Mouse (Mus musculus) kidney, adult 2 months (tissue): ENCODE measurements at regions not wholly inside any gene's neighbourhood (a gene's known extent, or its start where the extent isn't known, plus 50 kb on each side); places are given as distances from the start of the nearest gene placed in this dataset.

ENCODE experiments used
- DNase-seq: peaks from one replicate; pipeline ENCODE4 v3.0.0; 2021
- H3K27ac ChIP-seq: fragments of 200-500 bp; 2 replicates; pipeline ENCODE4 v1.5.1; 2012; ENCODE audit warnings: low read depth, low read length, control low read depth, inconsistent platforms; ENCODE audit not compliant: insufficient read depth
- H3K27me3 ChIP-seq: fragments of 200-500 bp; replicated peaks from 2 replicates; pipeline ENCODE4 v1.6.1; 2012; ENCODE audit warnings: mild to moderate bottlenecking, moderate library complexity, low read length, inconsistent platforms; ENCODE audit not compliant: control insufficient read depth, insufficient read depth
- H3K36me3 ChIP-seq: fragments of 200-500 bp; 2 replicates; pipeline ENCODE4 v1.6.1; 2012; ENCODE audit warnings: mild to moderate bottlenecking, moderate library complexity, low read length, inconsistent platforms; ENCODE audit not compliant: control insufficient read depth, insufficient read depth
- H3K4me1 ChIP-seq: fragments of 200-500 bp; 2 replicates; pipeline ENCODE4 v1.6.1; 2011; ENCODE audit warnings: low read length; ENCODE audit not compliant: control insufficient read depth, insufficient read depth
- H3K4me3 ChIP-seq: fragments of 200-500 bp; 2 replicates; pipeline ENCODE4 v1.5.1; 2011; ENCODE audit warnings: mild to moderate bottlenecking, low read depth, low read length, control low read depth; ENCODE audit not compliant: insufficient read depth
- CTCF ChIP-seq: fragments of 200-500 bp; conservative IDR thresholded peaks from 2 replicates; pipeline ENCODE4 v1.5.1; 2011; ENCODE audit warnings: low read depth, mild to moderate bottlenecking, control low read depth, low read length, moderate library complexity, mixed read lengths; ENCODE audit not compliant: insufficient read depth, insufficient read length
- POLR2A ChIP-seq: fragments of 200-500 bp; IDR thresholded peaks from one replicate; pipeline ENCODE4 v1.6.1; 2011; ENCODE audit warnings: low read depth, low read length, control low read depth
- WGBS: fragments of 180-500 bp; shearing (Covaris S2); methylation state at CpG from one replicate; pipeline ENCODE4 v1.1.7; 2018; 5-methylcytosine and 5-hydroxymethylcytosine counted together

GRCm38 (mm10) chr2:137694020-137694419, 562.3 kb upstream of the Btbd3 start:
- TF ChIP-seq POLR2A (no peak), CTCF (no peak)
- Histone ChIP-seq H3K27me3 (no peaks in the 10 kb centered on the region), H3K36me3 (no peaks in the 10 kb centered on the region), H3K27ac (no peak overlapping the region), H3K4me1 (no peaks in the 10 kb centered on the region), H3K4me3 (no peak overlapping the region)
- no peak for DNase-seq
- 77% methylated on average over 3 of the region's 3 CpGs for WGBS

GRCm38 (mm10) chr2:137687208-137687607, 569.2 kb upstream of the Btbd3 start:
- Histone ChIP-seq H3K27me3 (no peaks in the 10 kb centered on the region), H3K27ac (no peak overlapping the region), H3K4me1 (no peaks in the 10 kb centered on the region), H3K36me3 (no peaks in the 10 kb centered on the region), H3K4me3 (no peak overlapping the region)
- 73% methylated on average over 11 of the region's 11 CpGs for WGBS
- no peak for TF ChIP-seq POLR2A
- no peak for TF ChIP-seq CTCF
- no peak for DNase-seq

- no peak for DNase-seq
- Histone ChIP-seq H3K27ac (no peak overlapping the region), H3K36me3 (no peaks in the 10 kb centered on the region), H3K4me3 (no peak overlapping the region), H3K27me3 (no peaks in the 10 kb centered on the region), H3K4me1 (no peaks in the 10 kb centered on the region)
- WGBS: 69% methylated on average over 4 of the region's 4 CpGs
- no peak for TF ChIP-seq POLR2A
- no peak for TF ChIP-seq CTCF
Measured at GRCm38 (mm10) chr2:137686735-137687134, 569.6 kb upstream of the Btbd3 start.

DNA sequence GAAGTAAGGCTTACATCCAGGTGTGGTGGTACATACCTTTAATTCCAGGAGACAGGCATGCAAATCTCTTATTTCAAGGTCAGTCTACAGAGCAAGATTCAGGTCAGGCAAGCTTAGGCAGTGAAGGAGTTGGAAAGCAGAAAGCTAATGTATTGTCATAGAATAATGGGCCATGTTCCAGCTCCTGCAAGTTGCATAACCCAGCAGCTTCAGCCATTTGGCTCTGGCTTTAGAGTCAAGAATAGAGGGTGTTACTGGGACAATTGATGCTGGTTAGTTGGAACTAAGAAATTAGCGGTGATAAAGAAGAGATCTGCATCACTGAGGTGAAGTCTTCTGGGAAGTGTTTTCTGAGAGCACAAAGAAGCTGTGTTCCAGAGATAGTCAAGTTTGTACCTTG, 565.3 kb upstream of the Jag1 start:
- Histone ChIP-seq H3K27ac (no peak overlapping the region), H3K4me3 (no peak overlapping the region), H3K4me1 (no peaks in the 10 kb centered on the region), H3K36me3 (no peaks in the 10 kb centered on the region), H3K27me3 (no peaks in the 10 kb centered on the region)
- 98% methylated on average over 1 of the region's 1 CpGs for WGBS
- no peak for DNase-seq
- no peak for TF ChIP-seq POLR2A
- TF ChIP-seq CTCF: no peak

- Histone ChIP-seq H3K27ac (peak overlapping the region; percentile 31; the same call in 1 of the 2 replicates), H3K36me3 (no peaks in the 10 kb centered on the region), H3K4me3 (no peak overlapping the region), H3K4me1 (no peaks in the 10 kb centered on the region), H3K27me3 (no peaks in the 10 kb centered on the region)
- TF ChIP-seq POLR2A (no peak), CTCF (no peak)
- 36% methylated on average over 2 of the region's 2 CpGs for WGBS
- peak; percentile 37 for DNase-seq
Measured at GRCm38 (mm10) chr2:137663171-137663570, 546.7 kb upstream of the Jag1 start.

GRCm38 (mm10) chr2:137662216-137662615, 545.8 kb upstream of the Jag1 start:
- no peak for TF ChIP-seq CTCF
- no peak for TF ChIP-seq POLR2A
- Histone ChIP-seq H3K4me3 (no peak overlapping the region), H3K36me3 (no peaks in the 10 kb centered on the region), H3K27ac (no peak overlapping the region), H3K27me3 (no peaks in the 10 kb centered on the region; the same call in 1 of the 2 replicates), H3K4me1 (no peaks in the 10 kb centered on the region)
- 78% methylated on average over 2 of the region's 2 CpGs for WGBS
- no peak for DNase-seq

DNA sequence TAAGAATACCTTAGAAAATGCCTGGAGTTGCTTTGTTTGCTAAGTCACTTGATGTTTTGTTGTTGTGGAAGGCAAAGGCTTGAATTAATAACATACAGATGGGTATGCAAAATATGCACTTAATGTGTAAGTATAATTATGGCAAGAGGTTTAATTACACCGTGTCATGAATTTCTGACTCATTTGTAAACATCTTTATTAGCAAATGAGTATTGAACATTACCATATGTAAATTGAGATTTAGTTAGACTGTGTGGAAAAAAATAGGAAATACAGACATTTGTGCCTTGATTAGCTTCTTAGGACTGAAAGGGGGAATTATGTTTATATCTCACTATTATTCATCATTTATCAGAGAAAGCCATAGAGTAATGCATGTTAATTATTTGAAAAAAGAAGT, 544.0 kb upstream of the Jag1 start:
- no peak for DNase-seq

More for the DNA sequence above, 544.0 kb upstream of the Jag1 start:
- WGBS: 64% methylated on average over 1 of the region's 1 CpGs
- no peak for TF ChIP-seq POLR2A
- TF ChIP-seq CTCF: no peak
- Histone ChIP-seq H3K27me3 (no peaks in the 10 kb centered on the region; the same call in 1 of the 2 replicates), H3K36me3 (no peaks in the 10 kb centered on the region), H3K4me3 (no peak overlapping the region), H3K4me1 (no peaks in the 10 kb centered on the region), H3K27ac (no peak overlapping the region)
